Mouse (Mus musculus): ENCODE measurements around the gene Cnot8. TPM values are rescaled to one million over a fixed set of nuclear protein-coding genes. Genes with fewer than 3 reads are reported as not detected.
A peak's percentile ranks its signal among the peaks of the same experiment; 100 is the strongest.
"Not testable (repeated sequence)": the region's sequence is repeated elsewhere in the genome, so short reads cannot be mapped to it uniquely, and the experiment has no call there.

Gene Cnot8
- 67.0 and 83.1 TPM in 2 replicates for polyA plus RNA-seq (2014; fragmentation: Nextera tagmentation; extraction: Ambion mirVana)

GRCm38 (mm10) chr11:58103697-58104306, at the start of gene Cnot8:
Gene Cnot8, plus strand, starts transcription at chr11:58104153.
- Histone ChIP-seq H3K9ac (ENCODE audit: low read depth, low read length) (peak within 1 kb of the TSS; percentile 87), H3K27me3 (ENCODE audit: control insufficient read depth, insufficient read depth, low read length) (no peaks in the 10 kb centered on the region; the same call in 1 of the 2 replicates), H3K9me3 (replicated peaks; ENCODE audit: control insufficient read depth, low read length) (no peaks in the 10 kb centered on the region), H3K4me3 (ENCODE audit: low read depth, low read length) (peak within 1 kb of the TSS; percentile 78), H3K36me3 (ENCODE audit: control insufficient read depth, insufficient read depth, low read length) (peaks cover 2% of the 10 kb centered on the region; the same call in 1 of the 2 replicates), H3K4me2 (peak within 1 kb of the TSS; percentile 71), H3K27ac (ENCODE audit: low read depth, low read length) (peak within 1 kb of the TSS; percentile 76), H3K4me1 (ENCODE audit: control insufficient read depth, insufficient read depth, low read length) (peaks cover 6% of the 10 kb centered on the region)
- ATAC-seq (replicated peaks; ENCODE audit: insufficient number of reproducible peaks, low FRiP score, low TSS enrichment): peak; percentile 97
- under 1% methylated on average over 53 of the region's 55 CpGs for WGBS (ENCODE audit: insufficient replicate concordance)

- H3K27me3 ChIP-seq (ENCODE audit: control insufficient read depth, insufficient read depth, low read length): no peaks in the 10 kb centered on the region
- no peaks in the 10 kb centered on the region for H3K9me3 ChIP-seq (replicated peaks; ENCODE audit: control insufficient read depth, low read length)
- H3K4me1 ChIP-seq (ENCODE audit: control insufficient read depth, insufficient read depth, low read length): no peaks in the 10 kb centered on the region
- peaks cover 27% of the 10 kb centered on the region for H3K36me3 ChIP-seq (ENCODE audit: control insufficient read depth, insufficient read depth, low read length)
- ATAC-seq (replicated peaks; ENCODE audit: insufficient number of reproducible peaks, low FRiP score, low TSS enrichment): no peak
- H3K4me2 ChIP-seq: no peak overlapping the region
- no peak overlapping the region for H3K27ac ChIP-seq (ENCODE audit: low read depth, low read length)
- no peak overlapping the region for H3K4me3 ChIP-seq (ENCODE audit: low read depth, low read length)
- WGBS (ENCODE audit: insufficient replicate concordance): 70% methylated on average over 6 of the region's 6 CpGs
- no peak overlapping the region for H3K9ac ChIP-seq (ENCODE audit: low read depth, low read length)
Observed at GRCm38 (mm10) chr11:58057455-58057854, 46.5 kb upstream of the Cnot8 start.

GRCm38 (mm10) chr11:58059752-58060151, 44.2 kb upstream of the Cnot8 start:
- not testable (repeated sequence) for H3K4me1 ChIP-seq (ENCODE audit: control insufficient read depth, insufficient read depth, low read length); H3K9me3 ChIP-seq (replicated peaks; ENCODE audit: control insufficient read depth, low read length); H3K4me3 ChIP-seq (ENCODE audit: low read depth, low read length); ATAC-seq (replicated peaks; ENCODE audit: insufficient number of reproducible peaks, low FRiP score, low TSS enrichment); H3K27me3 ChIP-seq (ENCODE audit: control insufficient read depth, insufficient read depth, low read length); H3K27ac ChIP-seq (ENCODE audit: low read depth, low read length); H3K9ac ChIP-seq (ENCODE audit: low read depth, low read length); H3K4me2 ChIP-seq
- 95% methylated on average over 7 of the region's 7 CpGs for WGBS (ENCODE audit: insufficient replicate concordance)
- H3K36me3 ChIP-seq (ENCODE audit: control insufficient read depth, insufficient read depth, low read length): peaks cover 13% of the 10 kb centered on the region

- H3K4me3 ChIP-seq (ENCODE audit: low read depth, low read length); H3K27me3 ChIP-seq (ENCODE audit: control insufficient read depth, insufficient read depth, low read length); H3K9me3 ChIP-seq (replicated peaks; ENCODE audit: control insufficient read depth, low read length); H3K36me3 ChIP-seq (ENCODE audit: control insufficient read depth, insufficient read depth, low read length); ATAC-seq (replicated peaks; ENCODE audit: insufficient number of reproducible peaks, low FRiP score, low TSS enrichment); H3K27ac ChIP-seq (ENCODE audit: low read depth, low read length); H3K4me1 ChIP-seq (ENCODE audit: control insufficient read depth, insufficient read depth, low read length); H3K4me2 ChIP-seq; H3K9ac ChIP-seq (ENCODE audit: low read depth, low read length): not testable (repeated sequence)
- WGBS (ENCODE audit: insufficient replicate concordance): 93% methylated on average over 3 of the region's 4 CpGs
Observed at GRCm38 (mm10) chr11:58061218-58061617, 42.7 kb upstream of the Cnot8 start.

- Histone ChIP-seq H3K4me3 (ENCODE audit: low read depth, low read length) (no peak overlapping the region), H3K36me3 (ENCODE audit: control insufficient read depth, insufficient read depth, low read length) (peaks cover 4% of the 10 kb centered on the region), H3K4me1 (ENCODE audit: control insufficient read depth, insufficient read depth, low read length) (no peaks in the 10 kb centered on the region), H3K27ac (ENCODE audit: low read depth, low read length) (no peak overlapping the region), H3K27me3 (ENCODE audit: control insufficient read depth, insufficient read depth, low read length) (no peaks in the 10 kb centered on the region), H3K4me2 (no peak overlapping the region), H3K9me3 (replicated peaks; ENCODE audit: control insufficient read depth, low read length) (no peaks in the 10 kb centered on the region), H3K9ac (ENCODE audit: low read depth, low read length) (no peak overlapping the region)
- 83% methylated on average over 4 of the region's 4 CpGs for WGBS (ENCODE audit: insufficient replicate concordance)
- ATAC-seq (replicated peaks; ENCODE audit: insufficient number of reproducible peaks, low FRiP score, low TSS enrichment): no peak
Observed at GRCm38 (mm10) chr11:58062586-58062985, 41.4 kb upstream of the Cnot8 start.

- WGBS (ENCODE audit: insufficient replicate concordance): 82% methylated on average over 4 of the region's 4 CpGs
- no peak overlapping the region for H3K4me2 ChIP-seq
- no peaks in the 10 kb centered on the region for H3K27me3 ChIP-seq (ENCODE audit: control insufficient read depth, insufficient read depth, low read length)
Observed at GRCm38 (mm10) chr11:58065025-58065424, 38.9 kb upstream of the Cnot8 start.

GRCm38 (mm10) chr11:58072978-58073377, 31.0 kb upstream of the Cnot8 start:
- no peak overlapping the region for H3K9ac ChIP-seq (ENCODE audit: low read depth, low read length)
- no peak overlapping the region for H3K4me3 ChIP-seq (ENCODE audit: low read depth, low read length)
- H3K9me3 ChIP-seq (replicated peaks; ENCODE audit: control insufficient read depth, low read length): 0 out of 2 replicates have a peak, but pooled peaks cover 3% of the 10 kb centered on the region
- H3K27ac ChIP-seq (ENCODE audit: low read depth, low read length): no peak overlapping the region
- H3K36me3 ChIP-seq (ENCODE audit: control insufficient read depth, insufficient read depth, low read length): no peaks in the 10 kb centered on the region
- H3K27me3 ChIP-seq (ENCODE audit: control insufficient read depth, insufficient read depth, low read length): no peaks in the 10 kb centered on the region
- no peaks in the 10 kb centered on the region for H3K4me1 ChIP-seq (ENCODE audit: control insufficient read depth, insufficient read depth, low read length)
- H3K4me2 ChIP-seq: no peak overlapping the region
- WGBS (ENCODE audit: insufficient replicate concordance): 63% methylated on average over 3 of the region's 3 CpGs
- no peak for ATAC-seq (replicated peaks; ENCODE audit: insufficient number of reproducible peaks, low FRiP score, low TSS enrichment)

More at GRCm38 (mm10) chr11:58065025-58065424, 38.9 kb upstream of the Cnot8 start:
- Histone ChIP-seq H3K9me3 (replicated peaks; ENCODE audit: control insufficient read depth, low read length) (no peaks in the 10 kb centered on the region), H3K4me3 (ENCODE audit: low read depth, low read length) (no peak overlapping the region), H3K4me1 (ENCODE audit: control insufficient read depth, insufficient read depth, low read length) (no peaks in the 10 kb centered on the region), H3K9ac (ENCODE audit: low read depth, low read length) (no peak overlapping the region), H3K36me3 (ENCODE audit: control insufficient read depth, insufficient read depth, low read length) (peaks cover 2% of the 10 kb centered on the region), H3K27ac (ENCODE audit: low read depth, low read length) (no peak overlapping the region)
- no peak for ATAC-seq (replicated peaks; ENCODE audit: insufficient number of reproducible peaks, low FRiP score, low TSS enrichment)

GRCm38 (mm10) chr11:58077270-58077669, 26.7 kb upstream of the Cnot8 start:
- ATAC-seq (replicated peaks; ENCODE audit: insufficient number of reproducible peaks, low FRiP score, low TSS enrichment): no peak
- Histone ChIP-seq H3K4me1 (ENCODE audit: control insufficient read depth, insufficient read depth, low read length) (no peaks in the 10 kb centered on the region), H3K9me3 (replicated peaks; ENCODE audit: control insufficient read depth, low read length) (0 out of 2 replicates have a peak, but pooled peaks cover 3% of the 10 kb centered on the region), H3K27me3 (ENCODE audit: control insufficient read depth, insufficient read depth, low read length) (no peaks in the 10 kb centered on the region), H3K4me3 (ENCODE audit: low read depth, low read length) (no peak overlapping the region), H3K36me3 (ENCODE audit: control insufficient read depth, insufficient read depth, low read length) (no peaks in the 10 kb centered on the region), H3K9ac (ENCODE audit: low read depth, low read length) (no peak overlapping the region), H3K27ac (ENCODE audit: low read depth, low read length) (no peak overlapping the region), H3K4me2 (no peak overlapping the region)
- 72% methylated on average over 4 of the region's 4 CpGs for WGBS (ENCODE audit: insufficient replicate concordance)

GRCm38 (mm10) chr11:58081716-58082115, 22.2 kb upstream of the Cnot8 start:
- WGBS (ENCODE audit: insufficient replicate concordance): 87% methylated on average over 6 of the region's 6 CpGs
- no peak overlapping the region for H3K4me2 ChIP-seq
- ATAC-seq (replicated peaks; ENCODE audit: insufficient number of reproducible peaks, low FRiP score, low TSS enrichment): no peak

More at GRCm38 (mm10) chr11:58081716-58082115, 22.2 kb upstream of the Cnot8 start:
- Histone ChIP-seq H3K4me1 (ENCODE audit: control insufficient read depth, insufficient read depth, low read length) (no peaks in the 10 kb centered on the region), H3K9ac (ENCODE audit: low read depth, low read length) (no peak overlapping the region), H3K9me3 (replicated peaks; ENCODE audit: control insufficient read depth, low read length) (0 out of 2 replicates have a peak, but pooled peaks cover 3% of the 10 kb centered on the region), H3K36me3 (ENCODE audit: control insufficient read depth, insufficient read depth, low read length) (no peaks in the 10 kb centered on the region), H3K4me3 (ENCODE audit: low read depth, low read length) (no peak overlapping the region), H3K27me3 (ENCODE audit: control insufficient read depth, insufficient read depth, low read length) (no peaks in the 10 kb centered on the region), H3K27ac (ENCODE audit: low read depth, low read length) (no peak overlapping the region)
